Mouse (Mus musculus): ENCODE data around the gene Ubl4b.

The Ubl4b gene

DNA sequence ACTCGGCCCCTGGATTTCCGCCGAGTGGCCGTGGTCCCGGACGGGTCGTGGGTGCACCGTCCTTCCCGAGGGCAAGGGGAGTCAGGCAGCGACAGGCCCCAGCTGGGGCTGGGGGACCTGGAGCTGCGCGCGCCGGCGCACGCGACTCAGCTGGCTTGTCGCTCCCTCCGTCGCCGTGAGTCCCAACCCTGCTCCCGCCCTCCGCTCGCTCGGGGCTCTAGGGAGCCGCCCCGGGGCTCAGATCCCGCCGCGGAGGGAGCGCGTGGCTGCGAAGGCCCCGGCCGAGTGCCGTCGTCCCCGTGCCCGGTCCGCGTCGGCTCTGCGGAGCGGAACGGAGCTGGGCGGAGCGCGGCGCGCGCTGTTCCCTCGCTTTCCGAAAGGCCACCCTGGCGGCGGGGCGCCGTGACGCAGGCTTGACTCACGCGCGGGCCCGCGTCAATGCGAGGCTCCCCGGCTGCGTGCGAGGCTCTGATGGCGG, 37.2 kb downstream of the Ubl4b start, which contains the start of gene Slc6a17:
Slc6a17 (minus strand) TSS at position 388 of the 478 bp plus-strand sequence.
- peak; percentile 90 for DNase-seq

DNA sequence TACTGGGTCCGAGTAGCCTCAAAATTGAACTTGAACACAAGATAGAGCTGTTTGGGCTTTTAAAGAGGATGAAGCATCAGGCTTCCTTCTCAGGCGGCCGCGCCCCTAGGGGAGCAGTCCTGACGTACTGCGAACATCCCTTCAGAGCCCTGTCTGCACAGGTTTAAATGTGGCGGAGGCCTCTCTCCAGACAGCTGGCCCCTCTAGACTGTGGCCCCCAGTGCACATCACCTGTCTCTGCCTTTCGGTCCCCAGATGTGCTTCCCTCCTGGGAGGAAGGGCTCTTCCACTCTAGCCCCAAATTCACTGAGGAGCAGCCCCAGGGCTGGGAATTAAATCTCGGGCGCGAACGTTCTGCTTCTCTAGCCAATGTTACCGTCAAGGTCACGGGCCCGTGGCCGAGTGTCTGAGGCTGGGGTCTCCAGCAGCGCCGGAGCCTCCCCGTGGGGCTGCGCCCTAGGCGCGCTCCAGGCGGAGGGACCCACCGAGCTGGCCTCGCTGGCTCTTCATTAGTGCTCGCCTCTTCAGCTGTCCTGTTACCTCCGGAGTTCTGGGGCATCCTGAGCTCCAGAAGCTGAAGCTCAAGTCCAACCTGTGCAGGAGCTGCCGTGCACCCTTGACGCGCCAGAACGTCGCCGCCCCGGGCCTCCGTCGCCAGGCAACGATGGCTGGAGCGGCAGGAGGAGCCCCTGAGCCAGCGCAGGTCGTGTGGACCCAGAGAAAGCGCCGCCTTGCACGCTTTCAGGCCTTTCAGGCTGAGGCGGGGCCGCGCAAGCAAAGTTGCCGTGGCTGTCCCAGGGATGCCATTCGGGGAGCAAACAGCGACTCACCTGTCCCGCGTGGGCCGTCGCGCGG, 37.9 kb downstream of the Ubl4b start:
- peak; percentile 65 for DNase-seq

DNA sequence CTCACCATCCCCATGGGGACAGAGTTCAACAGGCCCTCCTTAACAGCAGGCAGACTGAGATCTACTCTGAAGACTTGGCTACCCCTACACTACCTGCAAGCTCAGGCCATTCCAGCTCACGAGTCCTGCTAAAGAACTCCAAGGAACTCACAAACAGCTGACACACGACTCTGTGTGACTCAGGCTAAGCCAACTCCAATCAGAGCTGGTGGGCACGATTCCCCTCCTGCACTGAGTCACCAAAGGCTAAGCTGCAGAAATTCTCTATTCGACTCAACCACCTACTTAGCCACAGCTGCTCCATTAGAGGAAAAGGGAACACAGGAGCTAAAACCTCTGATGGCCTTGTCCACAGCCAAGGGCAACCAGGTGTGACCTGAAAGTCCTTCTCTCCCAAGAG, 38.9 kb downstream of the Ubl4b start:
- DNase-seq, result no peak

DNA sequence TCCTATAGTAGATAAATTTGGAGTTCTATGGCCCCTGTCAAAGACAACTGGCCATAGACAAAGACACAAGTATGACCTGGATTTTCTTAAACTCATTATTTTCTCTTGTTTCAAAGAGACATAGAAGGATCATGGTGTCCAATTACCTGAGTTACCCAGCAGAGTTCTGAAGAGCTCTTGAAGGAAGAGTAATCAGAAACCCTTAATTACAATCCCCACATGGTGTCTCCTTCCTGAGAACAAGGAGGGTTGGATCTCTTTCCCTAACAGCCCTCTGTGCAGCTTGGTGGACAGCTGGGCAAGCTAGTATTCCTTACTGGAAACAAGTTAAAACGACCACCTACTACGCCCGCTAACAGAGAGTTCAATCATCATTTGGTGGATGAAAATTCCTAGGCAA, 43.5 kb downstream of the Ubl4b start:
- no peak for DNase-seq

DNA sequence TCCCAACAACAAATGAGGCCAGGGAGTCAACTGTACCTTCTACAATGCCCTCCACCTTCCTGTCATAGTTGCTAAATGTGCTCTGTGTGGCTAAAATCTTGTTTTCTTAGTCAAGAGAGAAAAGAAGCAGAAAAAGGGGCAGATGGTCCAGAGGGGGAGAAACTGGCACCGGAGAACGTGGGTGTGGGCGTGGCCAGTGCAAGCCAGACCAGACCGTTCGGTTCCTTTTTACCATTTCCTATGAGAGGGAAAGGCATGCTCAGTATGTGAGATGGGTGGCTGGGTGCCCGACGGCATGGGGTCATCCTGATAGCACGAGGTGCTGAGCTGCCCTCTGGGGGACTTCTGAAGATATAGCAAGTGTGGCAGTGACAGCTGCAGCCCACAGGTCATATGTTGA, 46.2 kb downstream of the Ubl4b start:
- peak; percentile 41 for DNase-seq

DNA sequence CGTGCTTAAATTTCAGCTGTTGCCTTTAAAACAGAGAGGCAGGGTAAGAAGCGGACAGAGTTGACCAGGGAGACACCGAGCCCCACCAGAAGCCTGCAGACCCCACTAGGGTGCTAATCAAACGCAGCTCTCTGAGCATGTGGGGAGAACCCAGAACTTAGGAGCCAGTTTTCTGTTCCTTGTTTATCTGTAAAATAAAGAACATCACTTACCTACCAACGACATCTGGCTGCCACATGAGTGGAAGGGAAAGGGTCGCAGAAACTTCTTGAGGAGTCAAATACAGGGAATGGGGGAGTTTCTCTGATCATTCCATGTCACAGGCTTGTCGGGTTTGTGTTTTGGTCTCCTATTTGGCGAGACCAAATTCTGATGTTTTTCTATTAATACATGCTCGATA, 46.9 kb downstream of the Ubl4b start:
- no peak for DNase-seq

DNA sequence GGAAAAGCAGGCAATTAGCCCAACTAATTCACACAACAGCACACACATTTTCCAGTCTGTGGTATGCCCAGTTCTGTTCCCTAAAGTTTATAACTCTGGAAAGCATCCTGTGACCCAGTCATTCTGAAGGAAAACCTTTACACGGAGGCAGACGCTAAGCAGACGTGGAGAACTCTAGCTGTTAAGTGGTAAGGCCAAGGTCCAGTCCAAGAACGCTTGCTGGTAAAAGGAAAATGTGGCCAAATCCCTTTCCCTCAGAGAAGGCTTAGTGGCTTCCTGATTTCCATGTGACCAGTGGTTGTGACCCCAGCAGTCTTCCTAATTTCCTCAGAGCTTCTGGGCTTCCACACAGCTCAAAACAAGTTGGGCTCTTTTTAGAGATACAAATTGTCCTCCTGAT, 48.3 kb downstream of the Ubl4b start:
- no peak for DNase-seq

DNA sequence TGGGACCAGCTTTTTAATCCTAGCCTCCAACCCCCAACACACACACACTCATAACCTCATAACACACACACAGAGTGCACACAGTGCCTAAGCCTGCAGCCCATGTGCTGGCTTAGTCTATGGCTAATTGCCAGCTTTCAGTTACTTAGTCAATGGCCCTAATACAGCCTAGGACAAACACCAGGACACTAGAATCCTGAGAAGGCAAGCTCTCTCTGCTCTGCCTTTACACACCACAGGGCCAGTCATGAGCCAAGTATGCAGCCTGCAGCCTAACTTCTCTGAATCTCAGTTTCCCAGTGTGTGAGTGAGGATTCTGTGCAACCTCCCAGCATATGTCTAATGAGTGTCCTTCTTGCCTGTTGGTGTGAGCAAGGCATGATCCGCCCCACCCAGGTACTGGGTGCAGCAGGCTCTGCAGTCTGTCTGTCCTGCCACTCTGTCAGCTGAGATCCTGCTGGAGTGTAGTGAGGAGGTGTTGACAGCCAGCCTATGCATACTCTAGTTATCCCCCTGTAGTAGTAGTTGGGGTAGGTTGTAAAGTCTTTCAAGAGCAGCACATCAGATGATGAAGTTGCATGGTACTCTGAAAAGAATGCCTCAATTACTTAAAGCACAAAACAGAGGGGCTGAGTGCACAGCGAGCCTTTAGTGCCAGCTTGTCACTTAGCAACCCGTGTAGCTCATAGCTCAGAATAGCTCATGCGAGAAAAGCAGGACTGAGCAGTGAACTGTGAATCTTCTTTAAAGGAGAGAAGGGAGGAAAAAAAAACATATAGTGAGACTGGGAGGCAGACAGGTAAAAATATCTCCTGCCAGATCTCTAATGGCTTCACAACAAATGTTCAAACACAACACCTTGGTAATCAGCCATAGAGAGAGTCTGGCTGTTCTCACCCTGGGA, 49.2 kb downstream of the Ubl4b start:
- DNase-seq, result peak; percentile 52

DNA sequence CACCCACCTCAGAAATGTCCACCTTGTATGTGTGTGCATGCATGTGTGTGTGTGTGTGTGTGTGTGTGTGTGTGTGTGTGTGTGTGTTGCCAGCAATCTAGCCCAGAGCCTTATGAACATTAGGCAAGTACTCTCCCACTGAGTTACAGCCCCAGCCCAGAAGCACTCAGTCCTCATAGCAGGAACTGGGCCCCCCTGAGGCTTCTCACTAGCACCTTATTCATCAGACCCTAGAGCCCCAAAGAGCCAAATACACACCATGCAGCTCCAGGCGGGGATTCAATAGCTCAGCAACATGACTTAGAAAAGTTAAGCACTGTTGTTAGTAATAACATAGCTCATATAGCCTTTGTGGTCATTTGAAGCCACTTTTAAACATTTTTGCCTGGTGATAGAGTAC, 50.3 kb downstream of the Ubl4b start:
- no peak for DNase-seq

DNA sequence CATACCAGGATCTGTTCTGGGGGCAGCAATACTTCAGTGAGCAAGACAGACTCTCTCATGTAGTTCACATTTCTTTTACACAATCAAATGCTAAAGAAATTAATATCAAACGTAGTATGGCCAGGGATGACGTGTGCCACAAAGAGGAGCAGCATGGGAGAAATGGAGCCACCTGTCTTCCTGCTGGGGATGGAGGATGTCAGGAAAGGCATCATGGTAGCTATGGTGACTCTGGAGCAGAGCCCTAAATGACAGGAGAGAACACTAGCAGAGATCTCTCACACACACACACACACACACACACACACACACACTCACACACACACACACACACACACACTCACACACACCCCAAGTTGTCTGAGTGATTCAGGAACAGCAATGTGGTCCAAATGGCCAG, 51.2 kb downstream of the Ubl4b start:
- DNase-seq, result no peak
